Mouse (Mus musculus) embryonic facial prominence, embryonic 15.5 days (tissue): ENCODE results near the gene Fam24a. TPM values are rescaled to one million over a fixed set of nuclear protein-coding genes. Genes with fewer than 3 reads are reported as not detected.

Source experiments
- polyA plus RNA-seq: library from polyadenylated mRNA; unstranded; fragments of >200 nt; fragmentation: Nextera tagmentation; extraction: Ambion mirVana; gene quantifications from 2 replicates; pipeline ENCODE4 v1.2.1, GENCODE M21; 2015

Fam24a gene
- polyA plus RNA-seq, 1 experiment from 2014 or later: not detected

Other genes with a start within 250 kb of the Fam24a start
- gene 4933402N03Rik, start 187.6 kb upstream of the Fam24a start, polyA plus RNA-seq: not detected in 2 replicates
- gene 5430419D17Rik, start 159.5 kb upstream of the Fam24a start, polyA plus RNA-seq: 0.03 TPM in 1 of 2 replicates, not detected in the other
- 0.12 and 0.13 TPM in 2 replicates for gene Cuzd1, start 11.6 kb upstream of the Fam24a start, polyA plus RNA-seq
- not detected in 2 replicates for gene Fam24b, start 4.3 kb upstream of the Fam24a start, polyA plus RNA-seq
- gene 2310057M21Rik, start 28.9 kb downstream of the Fam24a start, polyA plus RNA-seq: 24.0 and 24.6 TPM in 2 replicates
- 69.0 and 71.6 TPM in 2 replicates for gene Pstk, start 37.3 kb downstream of the Fam24a start, polyA plus RNA-seq
- gene Ikzf5, start 76.7 kb downstream of the Fam24a start, polyA plus RNA-seq: 12.4 and 13.1 TPM in 2 replicates
- 98.3 and 104 TPM in 2 replicates for gene Acadsb, start 76.7 kb downstream of the Fam24a start, polyA plus RNA-seq
- not detected in 2 replicates for gene Hmx3, start 209.0 kb downstream of the Fam24a start, polyA plus RNA-seq
- gene Hmx2, start 214.9 kb downstream of the Fam24a start, polyA plus RNA-seq: 0.24 TPM in 1 of 2 replicates, not detected in the other
- 177 and 189 TPM in 2 replicates for gene Bub3, start 226.4 kb downstream of the Fam24a start, polyA plus RNA-seq